Mouse (Mus musculus): ENCODE data around the gene Ppl. TPM values are rescaled to one million over a fixed set of nuclear protein-coding genes. Genes with fewer than 3 reads are reported as not detected.
A peak's percentile ranks its signal among the peaks of the same experiment; 100 is the strongest.

The Ppl gene
- polyA plus RNA-seq, 1 experiment, result 0.75 TPM

GRCm38 (mm10) chr16:5049774-5050234 lies 82.4 kb downstream of the Ppl start, which contains the start of the genes Glyr1 and Ubn1:
TSS of gene Glyr1 (minus strand) at chr16:5049863.
TSS of gene Ubn1 (plus strand) at chr16:5050057.
- peak within 1 kb of the TSS; percentile 83 for H3K4me3 ChIP-seq (ENCODE audit: extremely low read depth, insufficient read depth, insufficient read length)
- H3K36me3 ChIP-seq (ENCODE audit: control insufficient read depth, insufficient read depth, low read length), result peaks cover 14% of the 10 kb centered on the region
- peaks cover 5% of the 10 kb centered on the region; the same call in 1 of the 2 replicates for H3K4me1 ChIP-seq (ENCODE audit: control insufficient read depth, insufficient read depth, insufficient read length)
- H3K27me3 ChIP-seq (ENCODE audit: control insufficient read depth, insufficient read depth, low read length), result no peaks in the 10 kb centered on the region
- under 1% methylated on average over 55 of the region's 56 CpGs for WGBS
- H3K27ac ChIP-seq (ENCODE audit: insufficient read depth, low read length), result peak within 1 kb of the TSS; percentile 96
- peak; percentile 99 to 100 for DNase-seq (ENCODE audit: low read depth in 1 of 2, low spot score in 2 of 2)
- TF ChIP-seq POLR2A (IDR thresholded peaks at IDR 0.05; ENCODE audit: low read depth, low read length), result peak; percentile 92
- no peak for TF ChIP-seq CTCF (IDR thresholded peaks at IDR 0.05; ENCODE audit: extremely low read depth, insufficient read depth, insufficient read length, insufficient replicate concordance)

GRCm38 (mm10) chr16:5049182-5049773 lies 82.9 kb downstream of the Ppl start:
- Histone ChIP-seq H3K4me3 (ENCODE audit: extremely low read depth, insufficient read depth, insufficient read length) (peak overlapping the region; percentile 83), H3K4me1 (ENCODE audit: control insufficient read depth, insufficient read depth, insufficient read length) (peaks cover 5% of the 10 kb centered on the region; the same call in 1 of the 2 replicates), H3K27ac (ENCODE audit: insufficient read depth, low read length) (peak overlapping the region; percentile 90), H3K36me3 (ENCODE audit: control insufficient read depth, insufficient read depth, low read length) (peaks cover 15% of the 10 kb centered on the region), H3K27me3 (ENCODE audit: control insufficient read depth, insufficient read depth, low read length) (no peaks in the 10 kb centered on the region)
- no peak for DNase-seq (ENCODE audit: low read depth in 1 of 2, low spot score in 2 of 2)
- TF ChIP-seq CTCF (IDR thresholded peaks at IDR 0.05; ENCODE audit: extremely low read depth, insufficient read depth, insufficient read length, insufficient replicate concordance) (no peak), POLR2A (IDR thresholded peaks at IDR 0.05; ENCODE audit: low read depth, low read length) (no peak)
- under 1% methylated on average over 38 of the region's 38 CpGs for WGBS

GRCm38 (mm10) chr16:5045322-5045721 lies 86.9 kb downstream of the Ppl start:
- DNase-seq (ENCODE audit: low read depth in 1 of 2, low spot score in 2 of 2), result no peak
- no peaks in the 10 kb centered on the region for H3K27me3 ChIP-seq (ENCODE audit: control insufficient read depth, insufficient read depth, low read length)
- peaks cover 3% of the 10 kb centered on the region; the same call in 1 of the 2 replicates for H3K4me1 ChIP-seq (ENCODE audit: control insufficient read depth, insufficient read depth, insufficient read length)
- no peak for TF ChIP-seq POLR2A (IDR thresholded peaks at IDR 0.05; ENCODE audit: low read depth, low read length)
- TF ChIP-seq CTCF (IDR thresholded peaks at IDR 0.05; ENCODE audit: extremely low read depth, insufficient read depth, insufficient read length, insufficient replicate concordance), result no peak
- H3K27ac ChIP-seq (ENCODE audit: insufficient read depth, low read length), result no peak overlapping the region
- H3K4me3 ChIP-seq (ENCODE audit: extremely low read depth, insufficient read depth, insufficient read length), result no peak overlapping the region
- WGBS, result 94% methylated on average over 3 of the region's 3 CpGs
- H3K36me3 ChIP-seq (ENCODE audit: control insufficient read depth, insufficient read depth, low read length), result peaks cover 31% of the 10 kb centered on the region

- peaks cover 56% of the 10 kb centered on the region for H3K36me3 ChIP-seq (ENCODE audit: control insufficient read depth, insufficient read depth, low read length)
- no peak for DNase-seq (ENCODE audit: low read depth in 1 of 2, low spot score in 2 of 2)
- no peak overlapping the region for H3K4me3 ChIP-seq (ENCODE audit: extremely low read depth, insufficient read depth, insufficient read length)
- H3K27me3 ChIP-seq (ENCODE audit: control insufficient read depth, insufficient read depth, low read length), result no peaks in the 10 kb centered on the region
- WGBS, result 87% methylated on average over 5 of the region's 5 CpGs
- TF ChIP-seq CTCF (IDR thresholded peaks at IDR 0.05; ENCODE audit: extremely low read depth, insufficient read depth, insufficient read length, insufficient replicate concordance), result no peak
- TF ChIP-seq POLR2A (IDR thresholded peaks at IDR 0.05; ENCODE audit: low read depth, low read length), result no peak
- H3K4me1 ChIP-seq (ENCODE audit: control insufficient read depth, insufficient read depth, insufficient read length), result no peaks in the 10 kb centered on the region
- H3K27ac ChIP-seq (ENCODE audit: insufficient read depth, low read length), result no peak overlapping the region
These were observed 95.5 kb downstream of the Ppl start for GRCm38 (mm10) chr16:5036649-5037234.

Other genes with a start within 250 kb of the Ppl start
- 103 and 134 TPM in 2 replicates for gene Mgrn1, start 246.2 kb downstream of the Ppl start, polyA plus RNA-seq (2012; rRNA removed)
- 70.3 and 78.4 TPM in 2 replicates for gene Nudt16l1, start 193.7 kb downstream of the Ppl start, polyA plus RNA-seq (2012; rRNA removed)
- 51.5 and 56.3 TPM in 2 replicates for gene Anks3, start 168.2 kb downstream of the Ppl start, polyA plus RNA-seq (2012; rRNA removed)
- not detected in 2 replicates for gene Sept12, start 134.6 kb downstream of the Ppl start, polyA plus RNA-seq (2012; rRNA removed)
- 1.4 and 1.8 TPM in 2 replicates for gene Smim22, start 125.1 kb downstream of the Ppl start, polyA plus RNA-seq (2012; rRNA removed)
- 229 and 300 TPM in 2 replicates for gene Rogdi, start 118.9 kb downstream of the Ppl start, polyA plus RNA-seq (2012; rRNA removed)
- gene Glyr1, start 82.6 kb downstream of the Ppl start, polyA plus RNA-seq (2012; rRNA removed), result 43.9 and 45.5 TPM in 2 replicates
- gene Ubn1, start 82.4 kb downstream of the Ppl start, polyA plus RNA-seq (2012; rRNA removed), result 31.2 and 40.3 TPM in 2 replicates
- 0.53 and 0.55 TPM in 2 replicates for gene Sec14l5, start 14.7 kb upstream of the Ppl start, polyA plus RNA-seq (2012; rRNA removed)
- gene Nagpa, start 71.6 kb upstream of the Ppl start, polyA plus RNA-seq (2012; rRNA removed), result 41.7 and 56.1 TPM in 2 replicates
- 39.9 and 44.4 TPM in 2 replicates for gene AU021092, start 89.9 kb upstream of the Ppl start, polyA plus RNA-seq (2012; rRNA removed)
- 42.1 and 45.4 TPM in 2 replicates for gene Alg1, start 101.2 kb upstream of the Ppl start, polyA plus RNA-seq (2012; rRNA removed)
- 35.4 and 46.6 TPM in 2 replicates for gene Eef2kmt, start 123.6 kb upstream of the Ppl start, polyA plus RNA-seq (2012; rRNA removed)

Measured in spleen, adult 2 months (tissue).